Mouse (Mus musculus) heart, postnatal 25 days (tissue): ENCODE measurements around the gene Swi5. TPM values are rescaled to one million over a fixed set of nuclear protein-coding genes. Genes with fewer than 3 reads are reported as not detected.

ENCODE experiments used
- DNase-seq: peaks from one replicate; pipeline ENCODE4 v3.0.0; 2022; ENCODE audit warnings: low spot score
- intact Hi-C: fragments of 180-260 bp; cut with DNase I; formaldehyde crosslinking; loops from one replicate; pipeline ENCODE4 v1.15.1; 2025
- microRNA-seq: library from miRNA; unstranded; fragments of <30 nt; microRNA quantifications from one replicate; pipeline ENCODE4 v1.2.0, GENCODE M21; 2022
- total RNA-seq, 2 experiments: library from RNA; stranded (reverse); gene quantifications; 2 replicates each; pipeline ENCODE4 v1.2.3; 2021

Gene Swi5
- total RNA-seq, 2 experiments from 2014 or later: 177 to 188 TPM

DNA sequence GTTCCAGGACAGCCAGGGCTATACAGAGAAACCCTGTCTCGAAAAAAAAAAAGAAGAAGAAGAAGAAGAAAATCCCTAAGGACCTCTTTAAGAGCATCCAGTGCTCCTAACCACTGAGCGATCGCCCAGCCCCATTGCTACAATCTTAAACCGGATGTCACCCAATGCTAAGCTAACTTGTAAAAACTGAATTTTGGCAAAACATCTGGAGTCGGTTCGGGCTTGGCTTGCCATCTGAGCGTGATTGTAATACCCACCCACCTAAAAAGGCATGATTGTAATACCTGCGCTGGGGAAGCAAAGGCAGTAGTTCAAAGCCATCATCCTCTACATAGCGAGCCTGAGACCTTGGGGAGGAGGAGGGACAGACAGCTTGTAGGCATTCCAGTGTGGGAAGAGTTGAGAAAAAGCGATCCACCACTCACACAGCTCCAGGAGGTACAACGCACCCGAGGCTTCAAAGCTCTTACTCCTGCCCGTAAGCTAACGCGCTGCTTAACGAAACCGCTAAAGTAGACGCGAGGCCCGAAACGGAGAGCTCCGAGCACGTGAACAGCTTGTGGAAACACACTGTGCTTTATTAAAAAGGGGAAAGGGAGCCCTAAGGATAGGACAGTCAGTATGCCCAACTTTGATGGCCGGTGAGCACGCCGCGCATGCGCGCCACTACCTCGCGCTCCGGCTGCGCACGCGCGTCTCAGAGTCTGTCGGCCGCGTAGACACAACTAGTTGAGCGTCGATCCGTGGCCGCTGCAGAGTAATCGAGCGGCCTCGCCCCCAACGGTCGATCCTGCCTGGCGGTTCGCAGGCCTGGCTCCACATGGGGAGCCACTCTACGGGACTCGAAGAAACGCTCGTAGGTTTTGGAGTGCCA, 51.8 kb downstream of the Swi5 start, which contains the start of gene Pomt1:
Gene Pomt1, plus strand, starts transcription at position 705 of the 874 bp plus-strand sequence.
- intact Hi-C loops: loop anchor here (5.0 kb wide), 1 partner anchor 84 kb away; the partner anchor contains the start of gene Prrc2b
- DNase-seq: peak; percentile 81

DNA sequence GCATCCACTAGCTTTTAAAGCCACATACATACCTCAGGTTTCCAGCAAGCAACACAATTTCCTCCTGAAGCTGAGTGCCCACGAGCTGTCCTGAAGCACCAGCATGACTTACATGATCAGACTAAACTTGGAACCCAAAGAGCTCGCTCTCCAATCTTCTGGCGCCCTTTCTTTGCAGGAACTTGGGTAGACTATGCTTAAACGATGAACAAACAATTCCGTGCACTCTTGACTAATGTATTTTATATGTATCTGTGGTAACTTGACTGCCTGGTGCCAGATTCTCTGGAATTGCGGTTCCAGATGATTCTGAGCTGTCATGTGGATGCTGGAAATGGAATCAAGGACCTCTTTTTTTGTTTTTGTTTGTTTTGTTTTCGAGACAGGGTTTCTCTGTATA, 52.4 kb downstream of the Swi5 start:
- intact Hi-C loops: loop anchor here (5.0 kb wide), 1 partner anchor 83 kb away; the partner anchor contains the start of gene Prrc2b
- DNase-seq: no peak

Small RNAs within 50 kb of the gene (microRNA-seq; reads per million reads assigned to microRNA genes)
- gene Gm23363: not detected
- 13.6 reads per million, percentile 29 among the genes with 10 or more reads in this experiment for gene Mir199b

Other genes starting within 250 kb of the Swi5 start
- 10 to 100 TPM; 20.0 TPM for gene Fam78a, start 203.2 kb downstream of the Swi5 start, total RNA-seq
- 10 to 100 TPM; 31.8 to 33.7 TPM for gene Plpp7, start 192.5 kb downstream of the Swi5 start, total RNA-seq
- gene Prrc2b, start 137.0 kb downstream of the Swi5 start, total RNA-seq: 10 to 100 TPM; 79.0 to 89.8 TPM
- 10 to 100 TPM; 13.5 to 14.9 TPM for gene Pomt1, start 51.5 kb downstream of the Swi5 start, total RNA-seq
- 10 to 100 TPM; 19.6 to 21.7 TPM for gene Uck1, start 27.9 kb downstream of the Swi5 start, total RNA-seq
- 10 to 100 TPM; 70.6 to 71.2 TPM for gene Golga2, start 691 bp downstream of the Swi5 start, total RNA-seq
- gene Ciz1, start 64.3 kb upstream of the Swi5 start, total RNA-seq: 10 to 100 TPM; 25.6 to 32.2 TPM
- 1 to 10 TPM; 5.0 to 5.2 TPM for gene Dnm1, start 65.3 kb upstream of the Swi5 start, total RNA-seq
- 10 to 100 TPM; 47.7 to 49.6 TPM for gene 1110008P14Rik, start 93.9 kb upstream of the Swi5 start, total RNA-seq
- 1 to 10 TPM; 3.1 to 3.6 TPM for gene Lcn2, start 100.2 kb upstream of the Swi5 start, total RNA-seq
- gene Ptges2, start 107.8 kb upstream of the Swi5 start, total RNA-seq: 10 to 100 TPM; 78.1 to 81.2 TPM
- 1 to 10 TPM; 3.4 to 4.2 TPM for gene Naif1, start 162.4 kb upstream of the Swi5 start, total RNA-seq
- 1 to 10 TPM; 5.6 to 7.5 TPM for gene Slc25a25, start 163.4 kb upstream of the Swi5 start, total RNA-seq
- gene Fam102a, start 247.3 kb upstream of the Swi5 start, total RNA-seq: 1 to 10 TPM; 7.8 to 9.2 TPM